Mouse (Mus musculus): ENCODE data around the gene Muc20.

DNA sequence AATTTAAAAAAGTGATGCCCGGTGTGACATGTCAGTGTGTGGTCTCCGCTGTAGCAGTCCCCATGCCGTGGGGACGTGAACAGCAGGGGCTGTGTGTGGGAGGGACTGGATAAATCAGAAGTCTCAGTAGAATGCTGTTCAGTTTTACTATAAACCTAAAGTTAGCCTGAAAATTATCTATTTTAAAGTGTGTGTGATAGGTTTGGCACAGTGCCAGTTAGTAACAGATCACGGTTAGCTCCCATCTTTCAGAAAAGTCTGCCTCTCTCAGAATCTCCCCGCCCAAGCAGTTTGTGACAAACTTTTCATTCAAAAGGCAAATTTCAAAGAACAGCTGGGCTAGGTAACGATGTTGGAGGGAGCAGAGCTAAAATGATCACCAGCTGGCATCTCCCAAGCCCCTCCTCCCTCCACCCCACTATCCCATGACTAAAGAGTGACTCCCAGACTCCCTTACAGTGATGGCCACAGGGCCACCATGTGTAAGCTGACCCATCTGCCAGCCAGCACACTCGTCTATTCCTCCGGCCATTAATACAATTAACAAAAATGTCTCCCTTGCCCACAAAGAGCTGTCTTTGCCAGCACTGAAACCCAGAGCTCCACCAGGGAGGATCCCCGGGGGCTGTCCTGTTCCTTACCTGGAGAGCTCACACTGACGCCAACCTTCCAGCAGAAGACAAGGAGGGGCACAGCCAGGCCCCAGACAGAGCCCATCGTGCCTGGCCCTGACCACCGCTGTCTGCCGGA is 384 bp downstream of the Muc20 start:
- TF ChIP-seq POLR2A (IDR thresholded peaks at IDR 0.05; ENCODE audit: insufficient read depth, low read depth, low read length) (no peak), CTCF (IDR thresholded peaks at IDR 0.05) (no peak)

Data from heart, adult 2 months (tissue).